Mouse (Mus musculus) layer of hippocampus, adult 18-20 months (tissue): ENCODE measurements around the gene 7530416G11Rik. TPM values are rescaled to one million over a fixed set of nuclear protein-coding genes. Genes with fewer than 3 reads are reported as not detected.

ENCODE experiments used
- DNase-seq, 2 experiments: peaks; one replicate each; pipeline ENCODE4 v3.0.0; 2022; ENCODE audit warnings: low spot score in 2 of 2
- long read RNA-seq: library from polyadenylated mRNA; stranded (forward); transcript quantifications from one replicate; pipeline ENCODE4 v2.0.0, GENCODE M21; 2021
- total RNA-seq, 2 experiments: library from RNA; stranded (reverse); gene quantifications; 2 replicates each; pipeline ENCODE4 v1.2.3; 2021

Gene 7530416G11Rik
- not detected for total RNA-seq
- long read RNA-seq = 0 reads

- DNase-seq = no peak
Measured at GRCm38 (mm10) chr15:85503127-85503526, at the start of gene 7530416G11Rik. TSS of gene 7530416G11Rik (minus strand) at chr15:85503227.

GRCm38 (mm10) chr15:85546500-85546899 is 43.5 kb upstream of the 7530416G11Rik start:
- no peak for DNase-seq

GRCm38 (mm10) chr15:85545369-85545768 is 42.3 kb upstream of the 7530416G11Rik start:
- no peak for DNase-seq

- no peak for DNase-seq
Measured at GRCm38 (mm10) chr15:85538170-85538569, 35.1 kb upstream of the 7530416G11Rik start.

- DNase-seq = no peak
Measured at GRCm38 (mm10) chr15:85537151-85537550, 34.1 kb upstream of the 7530416G11Rik start.

GRCm38 (mm10) chr15:85534646-85535045 is 31.6 kb upstream of the 7530416G11Rik start:
- DNase-seq = no peak

GRCm38 (mm10) chr15:85534215-85534614 is 31.2 kb upstream of the 7530416G11Rik start:
- no peak for DNase-seq

GRCm38 (mm10) chr15:85532063-85532462 is 29.0 kb upstream of the 7530416G11Rik start:
- DNase-seq = no peak

- no peak for DNase-seq
Measured at GRCm38 (mm10) chr15:85529911-85530310, 26.9 kb upstream of the 7530416G11Rik start.

GRCm38 (mm10) chr15:85524404-85524950 is 21.4 kb upstream of the 7530416G11Rik start:
- DNase-seq = no peak

- DNase-seq = no peak
Measured at GRCm38 (mm10) chr15:85523173-85523991, 20.4 kb upstream of the 7530416G11Rik start.

- no peak for DNase-seq
Measured at GRCm38 (mm10) chr15:85519438-85519837, 16.4 kb upstream of the 7530416G11Rik start.

GRCm38 (mm10) chr15:85507370-85508014 is 4.5 kb upstream of the 7530416G11Rik start:
- no peak for DNase-seq

GRCm38 (mm10) chr15:85506680-85507079 is 3.7 kb upstream of the 7530416G11Rik start:
- no peak for DNase-seq

- DNase-seq = no peak
Measured at GRCm38 (mm10) chr15:85505118-85505925, 2.3 kb upstream of the 7530416G11Rik start.

GRCm38 (mm10) chr15:85500267-85500666 is 2.8 kb downstream of the 7530416G11Rik start:
- no peak for DNase-seq

- no peak for DNase-seq
Measured at GRCm38 (mm10) chr15:85497981-85498475, 5.0 kb downstream of the 7530416G11Rik start.

- no peak for DNase-seq
Measured at GRCm38 (mm10) chr15:85497548-85497947, 5.5 kb downstream of the 7530416G11Rik start.

- peak; percentile 77 to 85 for DNase-seq
Measured at GRCm38 (mm10) chr15:85494163-85494621, 8.8 kb downstream of the 7530416G11Rik start.

GRCm38 (mm10) chr15:85489751-85490150 is 13.3 kb downstream of the 7530416G11Rik start:
- no peak for DNase-seq

- DNase-seq = no peak
Measured at GRCm38 (mm10) chr15:85488900-85489299, 14.1 kb downstream of the 7530416G11Rik start.
